Mouse (Mus musculus): ENCODE data around the gene Tac4. TPM values are rescaled to one million over a fixed set of nuclear protein-coding genes. Genes with fewer than 3 reads are reported as not detected.
A peak's percentile ranks its signal among the peaks of the same experiment; 100 is the strongest.

Gene Tac4
- total and polyA plus RNA-seq, 2 experiments = not detected

DNA sequence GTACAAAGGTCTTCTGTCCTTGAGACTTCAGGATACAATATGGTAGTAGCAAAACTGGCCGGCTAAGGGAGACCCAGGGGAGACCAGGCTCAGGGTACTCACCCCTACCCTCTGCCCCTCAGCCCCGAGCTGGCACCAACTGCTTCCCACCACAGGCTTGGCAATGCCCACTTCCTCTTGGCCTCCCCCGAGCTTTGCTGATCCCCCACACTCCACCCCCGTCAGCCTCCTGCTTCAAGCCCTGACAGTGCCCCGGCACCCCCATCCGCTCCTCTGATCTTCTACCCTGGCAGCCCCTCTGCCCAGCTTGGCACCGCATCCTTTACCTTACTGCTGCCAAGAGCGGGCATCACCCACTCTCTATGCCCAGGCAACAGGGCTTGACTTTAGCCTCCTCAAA lies 7.2 kb upstream of the Tac4 start:
- Histone ChIP-seq H3K79me2 (ENCODE audit: control insufficient read depth, insufficient read depth, low read length) (no peaks in the 10 kb centered on the region), H3K4me3 (ENCODE audit: insufficient read depth, low read depth, low read length) (no peak overlapping the region), H3K36me3 (ENCODE audit: control insufficient read depth, insufficient read depth, low read length) (no peaks in the 10 kb centered on the region), H3K9ac (ENCODE audit: low read depth, low read length) (no peak overlapping the region), H3K27me3 (ENCODE audit: control insufficient read depth, insufficient read depth, low read length) (no peaks in the 10 kb centered on the region), H3K27ac (replicated peaks; ENCODE audit: insufficient read depth, low read depth, low read length) (no peak overlapping the region), H3K4me1 (ENCODE audit: control insufficient read depth, insufficient read depth, low read length) (no peaks in the 10 kb centered on the region; the same call in none of the 2 replicates)
- WGBS = 88% methylated on average over 8 of the region's 8 CpGs
- DNase-seq (ENCODE audit: extremely low read depth, low read depth, low spot score) = no peak
- TF ChIP-seq CTCF (IDR thresholded peaks at IDR 0.05; ENCODE audit: low read depth, low read length) (no peak), POLR2A (IDR thresholded peaks at IDR 0.05; ENCODE audit: extremely low read depth, insufficient read depth, low read length) (no peak)

DNA sequence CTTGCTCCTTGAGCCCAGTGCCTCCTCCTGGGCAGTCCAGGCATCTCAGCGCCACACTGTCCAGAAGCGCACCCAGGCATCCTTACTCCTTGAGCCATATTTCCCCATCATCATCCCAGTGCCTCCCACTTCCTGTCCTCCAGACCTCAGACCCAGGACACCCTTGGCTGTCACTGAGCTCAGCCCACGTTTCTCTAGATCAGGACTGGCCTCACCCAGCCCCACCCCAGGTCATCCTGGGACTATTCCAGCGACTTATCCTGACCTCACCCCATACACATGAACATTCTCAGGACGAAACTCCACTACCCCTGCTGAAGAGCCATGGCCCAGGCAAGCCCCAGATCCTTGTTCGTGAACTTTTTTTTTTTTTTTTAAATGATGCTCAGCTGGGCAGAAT lies 5.6 kb upstream of the Tac4 start:
- no peaks in the 10 kb centered on the region for H3K79me2 ChIP-seq (ENCODE audit: control insufficient read depth, insufficient read depth, low read length)
- 79% methylated on average over 6 of the region's 6 CpGs for WGBS
- no peak overlapping the region for H3K27ac ChIP-seq (replicated peaks; ENCODE audit: insufficient read depth, low read depth, low read length)
- TF ChIP-seq CTCF (IDR thresholded peaks at IDR 0.05; ENCODE audit: low read depth, low read length) = no peak
- TF ChIP-seq POLR2A (IDR thresholded peaks at IDR 0.05; ENCODE audit: extremely low read depth, insufficient read depth, low read length) = no peak
- no peak overlapping the region for H3K9ac ChIP-seq (ENCODE audit: low read depth, low read length)
- H3K36me3 ChIP-seq (ENCODE audit: control insufficient read depth, insufficient read depth, low read length) = no peaks in the 10 kb centered on the region
- no peak for DNase-seq (ENCODE audit: extremely low read depth, low read depth, low spot score)
- no peaks in the 10 kb centered on the region for H3K27me3 ChIP-seq (ENCODE audit: control insufficient read depth, insufficient read depth, low read length)
- no peak overlapping the region for H3K4me3 ChIP-seq (ENCODE audit: insufficient read depth, low read depth, low read length)
- H3K4me1 ChIP-seq (ENCODE audit: control insufficient read depth, insufficient read depth, low read length) = no peaks in the 10 kb centered on the region; the same call in none of the 2 replicates

DNA sequence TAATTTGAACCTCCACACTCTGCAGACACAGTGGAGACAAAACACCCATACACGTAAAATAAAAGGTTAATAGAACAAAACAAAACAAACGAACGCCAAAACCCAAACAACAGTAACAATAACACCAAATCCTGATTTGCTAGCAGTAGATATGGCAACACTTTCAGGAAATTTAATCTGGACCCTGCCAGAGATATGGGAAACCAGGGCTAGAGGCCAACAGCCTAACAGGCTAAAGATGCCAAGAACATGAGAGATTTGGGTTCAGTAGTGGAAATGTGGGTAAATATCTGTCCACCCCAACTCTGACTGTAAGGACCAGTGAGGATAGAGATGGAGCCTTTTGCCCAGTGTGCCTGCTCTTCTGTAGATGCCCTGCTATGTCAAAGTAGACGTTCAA lies 3.4 kb upstream of the Tac4 start:
- no peaks in the 10 kb centered on the region for H3K36me3 ChIP-seq (ENCODE audit: control insufficient read depth, insufficient read depth, low read length)
- no peaks in the 10 kb centered on the region for H3K79me2 ChIP-seq (ENCODE audit: control insufficient read depth, insufficient read depth, low read length)
- no peaks in the 10 kb centered on the region; the same call in 1 of the 2 replicates for H3K4me1 ChIP-seq (ENCODE audit: control insufficient read depth, insufficient read depth, low read length)
- TF ChIP-seq POLR2A (IDR thresholded peaks at IDR 0.05; ENCODE audit: extremely low read depth, insufficient read depth, low read length) = no peak
- no peak for TF ChIP-seq CTCF (IDR thresholded peaks at IDR 0.05; ENCODE audit: low read depth, low read length)
- H3K27ac ChIP-seq (replicated peaks; ENCODE audit: insufficient read depth, low read depth, low read length) = no peak overlapping the region
- 73% methylated on average over 4 of the region's 4 CpGs for WGBS
- H3K9ac ChIP-seq (ENCODE audit: low read depth, low read length) = no peak overlapping the region
- DNase-seq (ENCODE audit: extremely low read depth, low read depth, low spot score) = no peak
- H3K4me3 ChIP-seq (ENCODE audit: insufficient read depth, low read depth, low read length) = no peak overlapping the region
- no peaks in the 10 kb centered on the region for H3K27me3 ChIP-seq (ENCODE audit: control insufficient read depth, insufficient read depth, low read length)

DNA sequence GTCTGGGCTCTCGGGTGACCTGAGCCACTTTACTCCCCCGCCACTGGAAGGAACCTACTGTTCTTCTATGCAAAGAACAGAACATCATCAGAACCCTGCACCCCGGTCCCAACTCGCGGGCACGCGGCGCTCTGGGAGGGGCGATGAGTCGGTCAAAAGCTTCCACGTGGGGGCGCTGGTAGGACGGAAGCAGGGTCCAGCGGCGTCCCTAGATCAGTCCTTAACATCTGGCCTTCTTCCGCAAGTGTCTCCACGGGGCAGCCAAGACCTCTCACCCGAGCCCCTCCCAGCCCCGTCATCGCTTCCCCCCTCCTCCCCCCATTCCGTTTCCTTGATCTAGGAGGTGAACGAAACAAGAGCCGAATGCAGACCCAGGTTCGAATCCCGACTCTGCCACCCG lies 2.8 kb upstream of the Tac4 start:
- H3K4me1 ChIP-seq (ENCODE audit: control insufficient read depth, insufficient read depth, low read length) = no peaks in the 10 kb centered on the region; the same call in 1 of the 2 replicates
- TF ChIP-seq POLR2A (IDR thresholded peaks at IDR 0.05; ENCODE audit: extremely low read depth, insufficient read depth, low read length) (no peak), CTCF (IDR thresholded peaks at IDR 0.05; ENCODE audit: low read depth, low read length) (peak; percentile 69)
- H3K9ac ChIP-seq (ENCODE audit: low read depth, low read length) = peak overlapping the region; percentile 52
- no peaks in the 10 kb centered on the region for H3K79me2 ChIP-seq (ENCODE audit: control insufficient read depth, insufficient read depth, low read length)
- no peak for DNase-seq (ENCODE audit: extremely low read depth, low read depth, low spot score)
- 0 out of 2 replicates have a peak overlapping the region, but pooled peaks have one; percentile 8 for H3K27ac ChIP-seq (replicated peaks; ENCODE audit: insufficient read depth, low read depth, low read length)
- peak overlapping the region; percentile 70 for H3K4me3 ChIP-seq (ENCODE audit: insufficient read depth, low read depth, low read length)
- H3K27me3 ChIP-seq (ENCODE audit: control insufficient read depth, insufficient read depth, low read length) = no peaks in the 10 kb centered on the region
- 5% methylated on average over 26 of the region's 26 CpGs for WGBS
- H3K36me3 ChIP-seq (ENCODE audit: control insufficient read depth, insufficient read depth, low read length) = no peaks in the 10 kb centered on the region

DNA sequence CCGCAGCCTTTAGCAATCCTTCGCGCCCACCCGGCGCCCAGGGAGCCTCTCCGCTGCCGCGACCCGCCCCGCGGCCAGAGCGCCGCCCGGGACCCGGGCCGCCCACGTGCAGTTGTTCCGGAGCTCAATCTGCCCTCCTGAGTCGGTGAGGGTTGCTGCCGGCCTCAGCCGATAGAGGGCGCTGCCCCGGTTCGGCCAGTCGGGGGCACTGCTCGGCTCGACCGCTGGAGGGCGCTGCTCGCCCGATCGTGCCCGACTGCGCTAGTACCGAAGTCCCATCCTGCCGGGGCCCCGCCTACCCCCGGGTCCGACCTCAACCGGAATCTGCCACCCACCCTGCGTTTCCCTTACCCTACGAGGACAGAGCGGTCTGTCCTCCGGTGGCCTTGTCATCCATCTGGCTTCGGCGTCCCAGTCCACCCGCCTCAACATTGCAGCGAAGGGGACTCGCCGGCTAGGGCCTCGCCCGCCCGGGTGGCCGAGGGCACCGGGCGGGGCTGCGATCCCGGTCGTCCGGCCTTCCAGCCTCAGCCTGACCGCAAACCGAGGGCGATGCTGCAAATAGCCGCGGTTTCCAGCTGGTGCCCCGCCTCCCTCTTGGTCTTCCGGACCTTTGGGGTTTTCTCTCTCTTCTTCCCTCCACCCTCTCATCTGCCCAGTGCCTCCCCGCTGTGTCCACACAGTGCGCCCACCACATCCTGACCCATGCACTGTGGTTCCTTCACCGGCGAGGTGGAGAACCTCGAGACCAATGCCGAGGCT lies 2.1 kb upstream of the Tac4 start:
- H3K4me3 ChIP-seq (ENCODE audit: insufficient read depth, low read depth, low read length) = peak overlapping the region; percentile 70
- H3K79me2 ChIP-seq (ENCODE audit: control insufficient read depth, insufficient read depth, low read length) = no peaks in the 10 kb centered on the region
- H3K27me3 ChIP-seq (ENCODE audit: control insufficient read depth, insufficient read depth, low read length) = no peaks in the 10 kb centered on the region
- TF ChIP-seq POLR2A (IDR thresholded peaks at IDR 0.05; ENCODE audit: extremely low read depth, insufficient read depth, low read length) = no peak
- peak; percentile 99 for TF ChIP-seq CTCF (IDR thresholded peaks at IDR 0.05; ENCODE audit: low read depth, low read length)
- H3K36me3 ChIP-seq (ENCODE audit: control insufficient read depth, insufficient read depth, low read length) = no peaks in the 10 kb centered on the region
- 2% methylated on average over 66 of the region's 73 CpGs for WGBS
- DNase-seq (ENCODE audit: extremely low read depth, low read depth, low spot score) = peak; percentile 46
- peak overlapping the region; percentile 8 for H3K27ac ChIP-seq (replicated peaks; ENCODE audit: insufficient read depth, low read depth, low read length)
- no peaks in the 10 kb centered on the region; the same call in 1 of the 2 replicates for H3K4me1 ChIP-seq (ENCODE audit: control insufficient read depth, insufficient read depth, low read length)
- H3K9ac ChIP-seq (ENCODE audit: low read depth, low read length) = peak overlapping the region; percentile 70
